Mouse (Mus musculus): ENCODE measurements around the gene Pus1. TPM values are rescaled to one million over a fixed set of nuclear protein-coding genes. Genes with fewer than 3 reads are reported as not detected.

Pus1 gene
- total and polyA plus RNA-seq, 2 experiments: 11.6 to 19.2 TPM

DNA sequence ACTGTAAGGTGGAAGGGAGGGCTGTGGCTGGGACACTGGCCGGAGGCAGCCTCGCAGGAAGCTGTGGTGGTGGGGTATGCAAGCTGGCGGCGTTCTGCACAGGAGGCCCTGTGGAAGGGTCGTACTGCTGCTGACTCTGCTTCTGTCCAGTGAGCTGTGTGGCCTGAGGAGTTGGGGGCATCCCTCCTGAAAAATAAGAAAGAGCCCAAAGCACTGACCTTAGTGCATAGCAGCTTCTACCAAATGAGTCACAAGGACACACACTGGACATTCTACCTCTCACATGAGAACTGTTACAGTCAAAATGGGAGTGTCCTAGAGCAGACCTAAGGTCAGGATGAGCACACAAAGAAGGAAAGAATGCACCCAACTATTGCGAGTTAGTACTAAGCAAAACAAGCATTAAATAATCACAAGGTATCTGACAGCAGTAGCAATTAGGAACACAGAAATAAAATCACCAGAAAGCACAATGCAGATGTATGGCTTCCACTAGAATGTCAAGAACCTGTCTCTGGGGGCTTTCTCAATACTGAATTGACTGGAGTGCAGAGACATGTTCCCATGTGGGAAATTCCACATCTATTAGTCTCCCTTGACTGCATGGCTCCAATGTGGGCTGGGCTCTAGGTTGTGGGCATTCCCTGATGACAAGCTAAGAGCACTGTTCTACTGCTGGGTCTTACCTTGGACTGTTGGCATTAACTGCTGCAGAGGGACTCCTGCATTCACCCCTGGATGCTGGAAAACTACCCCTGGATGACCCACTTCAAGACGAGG lies 40.8 kb downstream of the Pus1 start:
- H3K27me3 ChIP-seq (ENCODE audit: control insufficient read depth, insufficient read depth, low read length): no peaks in the 10 kb centered on the region
- H3K4me3 ChIP-seq (ENCODE audit: insufficient read depth, low read depth, low read length): no peak overlapping the region
- WGBS: 87% methylated on average over 7 of the region's 7 CpGs

DNA sequence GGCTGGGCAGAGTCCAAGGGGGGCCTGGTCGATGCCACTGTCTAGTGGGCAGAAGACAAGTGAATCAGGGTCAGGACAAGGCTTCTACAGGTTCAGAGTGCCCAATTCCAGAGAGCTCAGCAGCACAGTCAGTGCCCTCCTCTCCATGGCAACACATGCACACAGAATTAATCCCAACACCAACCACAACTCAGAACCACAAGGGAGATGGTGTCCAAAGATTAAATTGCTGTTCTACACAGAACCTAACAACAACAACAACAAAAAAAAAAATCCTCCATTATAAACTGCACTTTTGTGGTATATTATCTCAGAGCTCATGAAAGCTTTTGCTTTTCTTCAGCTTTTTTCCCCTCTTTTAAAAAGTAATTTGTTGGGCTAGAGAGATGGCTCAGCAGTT lies 44.9 kb downstream of the Pus1 start:
- Histone ChIP-seq H3K79me2 (ENCODE audit: control insufficient read depth, insufficient read depth, low read length) (no peaks in the 10 kb centered on the region), H3K4me1 (ENCODE audit: control insufficient read depth, insufficient read depth, low read length) (no peaks in the 10 kb centered on the region), H3K36me3 (ENCODE audit: control insufficient read depth, insufficient read depth, low read length) (peaks cover 53% of the 10 kb centered on the region), H3K9ac (ENCODE audit: low read depth, low read length) (no peak overlapping the region), H3K4me3 (ENCODE audit: insufficient read depth, low read depth, low read length) (no peak overlapping the region), H3K27me3 (ENCODE audit: control insufficient read depth, insufficient read depth, low read length) (no peaks in the 10 kb centered on the region), H3K27ac (replicated peaks; ENCODE audit: insufficient read depth, low read depth, low read length) (no peak overlapping the region)
- no peak for DNase-seq (ENCODE audit: extremely low read depth, low read depth, low spot score)
- TF ChIP-seq POLR2A (IDR thresholded peaks at IDR 0.05; ENCODE audit: extremely low read depth, insufficient read depth, low read length): no peak
- TF ChIP-seq CTCF (IDR thresholded peaks at IDR 0.05; ENCODE audit: low read depth, low read length): no peak
- WGBS: 94% methylated on average over 1 of the region's 1 CpGs

More for the DNA sequence above, 40.8 kb downstream of the Pus1 start:
- Histone ChIP-seq H3K27ac (replicated peaks; ENCODE audit: insufficient read depth, low read depth, low read length) (no peak overlapping the region), H3K36me3 (ENCODE audit: control insufficient read depth, insufficient read depth, low read length) (peaks cover 39% of the 10 kb centered on the region), H3K4me1 (ENCODE audit: control insufficient read depth, insufficient read depth, low read length) (no peaks in the 10 kb centered on the region), H3K79me2 (ENCODE audit: control insufficient read depth, insufficient read depth, low read length) (no peaks in the 10 kb centered on the region; the same call in 1 of the 2 replicates), H3K9ac (ENCODE audit: low read depth, low read length) (no peak overlapping the region)
- DNase-seq (ENCODE audit: extremely low read depth, low read depth, low spot score): no peak
- no peak for TF ChIP-seq POLR2A (IDR thresholded peaks at IDR 0.05; ENCODE audit: extremely low read depth, insufficient read depth, low read length)
- no peak for TF ChIP-seq CTCF (IDR thresholded peaks at IDR 0.05; ENCODE audit: low read depth, low read length)

DNA sequence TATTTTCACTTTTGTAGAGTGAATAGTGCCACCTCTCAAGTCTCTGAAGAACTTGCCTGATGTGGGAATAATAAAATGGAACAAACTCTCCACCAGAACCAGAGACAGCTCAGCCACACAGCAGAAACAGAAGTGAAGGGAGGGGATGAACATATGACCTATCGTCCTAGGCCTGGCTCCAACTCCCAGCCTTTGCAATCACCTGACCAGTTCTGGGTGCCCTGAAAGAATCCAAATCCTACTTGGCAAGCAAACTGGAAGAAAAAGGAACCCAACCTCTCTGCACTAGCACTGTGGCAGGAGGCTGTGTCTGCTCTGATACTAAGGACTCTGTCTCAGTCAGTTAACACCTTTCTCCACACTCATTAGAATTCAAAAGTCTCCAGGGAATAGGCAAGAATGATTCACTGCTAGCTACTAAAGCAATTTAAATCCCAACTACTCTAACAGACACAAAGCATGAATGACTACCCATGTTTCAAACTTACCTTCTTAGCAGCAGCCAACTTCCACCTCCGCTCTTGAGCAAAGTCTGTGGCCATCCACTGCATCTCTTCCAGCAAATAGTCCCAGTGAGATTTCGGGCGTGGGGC lies 47.1 kb downstream of the Pus1 start:
- Histone ChIP-seq H3K27ac (replicated peaks; ENCODE audit: insufficient read depth, low read depth, low read length) (no peak overlapping the region), H3K9ac (ENCODE audit: low read depth, low read length) (no peak overlapping the region), H3K36me3 (ENCODE audit: control insufficient read depth, insufficient read depth, low read length) (peaks cover 52% of the 10 kb centered on the region), H3K27me3 (ENCODE audit: control insufficient read depth, insufficient read depth, low read length) (no peaks in the 10 kb centered on the region), H3K4me1 (ENCODE audit: control insufficient read depth, insufficient read depth, low read length) (no peaks in the 10 kb centered on the region), H3K79me2 (ENCODE audit: control insufficient read depth, insufficient read depth, low read length) (no peaks in the 10 kb centered on the region), H3K4me3 (ENCODE audit: insufficient read depth, low read depth, low read length) (no peak overlapping the region)
- TF ChIP-seq CTCF (IDR thresholded peaks at IDR 0.05; ENCODE audit: low read depth, low read length): no peak
- peak; percentile 68 for DNase-seq (ENCODE audit: extremely low read depth, low read depth, low spot score)
- WGBS: 76% methylated on average over 4 of the region's 4 CpGs

DNA sequence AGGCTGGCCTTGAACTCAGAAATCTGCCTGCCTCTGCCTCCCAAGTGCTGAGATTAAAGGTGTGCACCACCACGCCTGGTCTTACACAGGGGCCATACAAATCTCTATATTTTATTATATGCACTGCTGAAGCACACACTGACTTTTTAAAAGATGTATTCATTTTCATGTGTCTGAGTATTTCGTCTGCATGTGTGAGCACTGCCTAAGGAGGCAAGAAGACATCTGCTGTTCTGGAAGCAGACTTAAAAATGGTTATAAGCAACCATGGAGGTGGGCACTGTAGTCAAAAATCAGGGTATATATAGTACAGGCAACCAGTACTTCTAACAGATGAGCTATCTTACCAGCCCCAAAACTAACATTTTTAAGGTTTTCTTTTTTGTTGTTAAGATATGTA lies 49.2 kb downstream of the Pus1 start:
- no peak for DNase-seq (ENCODE audit: extremely low read depth, low read depth, low spot score)
- H3K36me3 ChIP-seq (ENCODE audit: control insufficient read depth, insufficient read depth, low read length): peaks cover 52% of the 10 kb centered on the region
- H3K27me3 ChIP-seq (ENCODE audit: control insufficient read depth, insufficient read depth, low read length): no peaks in the 10 kb centered on the region
- no peaks in the 10 kb centered on the region; the same call in 1 of the 2 replicates for H3K79me2 ChIP-seq (ENCODE audit: control insufficient read depth, insufficient read depth, low read length)
- H3K27ac ChIP-seq (replicated peaks; ENCODE audit: insufficient read depth, low read depth, low read length): no peak overlapping the region
- H3K4me3 ChIP-seq (ENCODE audit: insufficient read depth, low read depth, low read length): no peak overlapping the region
- no peaks in the 10 kb centered on the region for H3K4me1 ChIP-seq (ENCODE audit: control insufficient read depth, insufficient read depth, low read length)
- no peak overlapping the region for H3K9ac ChIP-seq (ENCODE audit: low read depth, low read length)
- TF ChIP-seq POLR2A (IDR thresholded peaks at IDR 0.05; ENCODE audit: extremely low read depth, insufficient read depth, low read length) (no peak), CTCF (IDR thresholded peaks at IDR 0.05; ENCODE audit: low read depth, low read length) (no peak)
- WGBS: 95% methylated on average over 2 of the region's 2 CpGs

DNA sequence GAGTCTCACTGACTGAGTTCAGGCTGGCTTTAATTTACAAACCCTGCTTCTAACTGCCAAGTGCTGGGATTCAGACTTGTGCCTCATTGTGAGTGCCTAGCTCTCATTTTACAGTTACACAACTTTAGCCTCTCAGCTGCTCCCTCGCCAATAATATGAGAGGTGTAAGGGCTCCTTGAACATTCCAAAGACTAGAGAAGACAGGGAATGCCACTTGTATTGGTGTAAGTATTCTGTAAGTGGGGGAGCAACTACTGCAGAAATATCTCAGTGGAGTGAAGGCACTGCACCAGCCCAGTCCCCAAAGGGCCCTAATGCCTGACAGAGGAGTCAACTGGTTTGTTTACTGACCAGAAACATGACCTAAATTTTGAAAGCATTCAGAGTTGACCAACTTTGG lies 52.6 kb downstream of the Pus1 start:
- Histone ChIP-seq H3K9ac (ENCODE audit: low read depth, low read length) (no peak overlapping the region), H3K4me1 (ENCODE audit: control insufficient read depth, insufficient read depth, low read length) (no peaks in the 10 kb centered on the region), H3K36me3 (ENCODE audit: control insufficient read depth, insufficient read depth, low read length) (peaks cover 66% of the 10 kb centered on the region), H3K79me2 (ENCODE audit: control insufficient read depth, insufficient read depth, low read length) (no peaks in the 10 kb centered on the region; the same call in 1 of the 2 replicates), H3K4me3 (ENCODE audit: insufficient read depth, low read depth, low read length) (no peak overlapping the region), H3K27ac (replicated peaks; ENCODE audit: insufficient read depth, low read depth, low read length) (no peak overlapping the region), H3K27me3 (ENCODE audit: control insufficient read depth, insufficient read depth, low read length) (no peaks in the 10 kb centered on the region)
- no peak for DNase-seq (ENCODE audit: extremely low read depth, low read depth, low spot score)
- TF ChIP-seq CTCF (IDR thresholded peaks at IDR 0.05; ENCODE audit: low read depth, low read length) (no peak), POLR2A (IDR thresholded peaks at IDR 0.05; ENCODE audit: extremely low read depth, insufficient read depth, low read length) (no peak)
- 90% methylated on average over 1 of the region's 1 CpGs for WGBS

Other genes starting within 250 kb of the Pus1 start
- 0.07 TPM in 1 of 2 replicates, not detected in the other for gene Galnt9, start 236.3 kb downstream of the Pus1 start, total RNA-seq (2014; rRNA removed)
- 0.05 TPM in 1 of 2 replicates, not detected in the other for gene Galnt9, start 236.3 kb downstream of the Pus1 start, polyA plus RNA-seq (2012; rRNA removed)
- 2.7 and 3.2 TPM in 2 replicates for gene Noc4l, start 127.2 kb downstream of the Pus1 start, total RNA-seq (2014; rRNA removed)
- 24.1 and 38.5 TPM in 2 replicates for gene Noc4l, start 127.2 kb downstream of the Pus1 start, polyA plus RNA-seq (2012; rRNA removed)
- gene Ddx51, start 127.2 kb downstream of the Pus1 start, total RNA-seq (2014; rRNA removed): 2.4 TPM in 2 replicates
- 9.2 and 12.2 TPM in 2 replicates for gene Ddx51, start 127.2 kb downstream of the Pus1 start, polyA plus RNA-seq (2012; rRNA removed)
- gene Ep400, start 9.9 kb downstream of the Pus1 start, total RNA-seq (2014; rRNA removed): 15.2 and 23.4 TPM in 2 replicates
- gene Ep400, start 9.9 kb downstream of the Pus1 start, polyA plus RNA-seq (2012; rRNA removed): 11.4 and 15.4 TPM in 2 replicates
- gene Ulk1, start 29.4 kb upstream of the Pus1 start, total RNA-seq (2014; rRNA removed): 29.0 and 38.7 TPM in 2 replicates
- gene Ulk1, start 29.4 kb upstream of the Pus1 start, polyA plus RNA-seq (2012; rRNA removed): 33.8 and 44.4 TPM in 2 replicates
- 5.7 and 11.2 TPM in 2 replicates for gene Hscb, start 59.1 kb upstream of the Pus1 start, total RNA-seq (2014; rRNA removed)
- 5.0 and 6.6 TPM in 2 replicates for gene Hscb, start 59.1 kb upstream of the Pus1 start, polyA plus RNA-seq (2012; rRNA removed)
- gene Chek2, start 59.3 kb upstream of the Pus1 start, total RNA-seq (2014; rRNA removed): 2.6 and 3.6 TPM in 2 replicates
- 1.5 and 1.6 TPM in 2 replicates for gene Chek2, start 59.3 kb upstream of the Pus1 start, polyA plus RNA-seq (2012; rRNA removed)
- gene Ttc28, start 99.1 kb upstream of the Pus1 start, total RNA-seq (2014; rRNA removed): 0.83 and 2.7 TPM in 2 replicates
- 0.45 and 0.81 TPM in 2 replicates for gene Ttc28, start 99.1 kb upstream of the Pus1 start, polyA plus RNA-seq (2012; rRNA removed)

Measured in liver, adult 2 months (tissue).